In genomic region chr13:6635138-6636076, GRCm38 (mm10) we compare ENCODE assay signal across 11 mouse cellular contexts. TPM values are rescaled to one million over a fixed set of nuclear protein-coding genes. Genes with fewer than 3 reads are reported as not detected.
DNase-seq lines count a peak whose midpoint lies in the region; ATAC-seq and TF ChIP-seq lines count a peak whose summit lies in the region.
"Had no signal": no experiment of that assay in that cellular context is flagged by ENCODE, and none has a peak within 500 bp of the region (broad histone marks: within the 10 kb centered on the region; RNA-seq: fewer than 3 reads in every experiment).

No protein-coding gene starts in this region.

- TF ChIP-seq POLR2A in ES-Bruce4 (IDR thresholded peaks at IDR 0.05; ENCODE audit: insufficient read depth, low read length): no peak

- H3K4me3 ChIP-seq in kidney, embryonic 14.5 days (ENCODE audit: low read length): no peak overlapping the region
- H3K4me3 ChIP-seq in ES-Bruce4 (ENCODE audit: low read depth, low read length): no peak overlapping the region
- no peak overlapping the region for H3K4me3 ChIP-seq in heart, embryonic 11.5 days (ENCODE audit: low read depth, low read length)
- no peak overlapping the region for H3K4me3 ChIP-seq in liver, embryonic 11.5 days (ENCODE audit: low read depth, low read length)
- H3K4me3 ChIP-seq: hindbrain, embryonic 15.5 days; limb, embryonic 13.5 days had no signal

- no peak overlapping the region for H3K4me2 ChIP-seq in kidney, embryonic 14.5 days (replicated peaks; ENCODE audit: low read depth, low read length)
- H3K4me2 ChIP-seq in heart, embryonic 11.5 days: peak overlapping the region; percentile 1; the same call in 1 of the 2 replicates
- no peak overlapping the region for H3K4me2 ChIP-seq in liver, embryonic 11.5 days
- H3K4me2 ChIP-seq: hindbrain, embryonic 15.5 days; limb, embryonic 13.5 days had no signal

- H3K27ac ChIP-seq in kidney, embryonic 14.5 days (ENCODE audit: low read depth, low read length): no peak overlapping the region
- H3K27ac ChIP-seq in ES-Bruce4 (ENCODE audit: insufficient read depth, low read length): peak overlapping the region; percentile 78
- peak overlapping the region; percentile 67 for H3K27ac ChIP-seq in heart, embryonic 11.5 days (ENCODE audit: low read depth, low read length)
- no peak overlapping the region for H3K27ac ChIP-seq in liver, embryonic 11.5 days (ENCODE audit: low read depth, low read length)
- H3K27ac ChIP-seq: hindbrain, embryonic 15.5 days; limb, embryonic 13.5 days had no signal

- no peak for TF ChIP-seq EP300 in ES-Bruce4 (IDR thresholded peaks at IDR 0.05; ENCODE audit: insufficient read depth, low read depth, low read length)

- no peak for TF ChIP-seq CTCF in ES-Bruce4 (IDR thresholded peaks at IDR 0.05; ENCODE audit: low read depth, low read length)

- WGBS in kidney, embryonic 14.5 days: 70% methylated on average over 11 of the region's 11 CpGs
- WGBS in heart, embryonic 11.5 days (ENCODE audit: insufficient replicate concordance): 23% methylated on average over 11 of the region's 11 CpGs
- WGBS in liver, embryonic 11.5 days: 49% methylated on average over 11 of the region's 11 CpGs

- H3K27me3 ChIP-seq in kidney, embryonic 14.5 days (ENCODE audit: control insufficient read depth, insufficient read depth, low read length): no peaks in the 10 kb centered on the region
- H3K27me3 ChIP-seq in ES-Bruce4 (ENCODE audit: control insufficient read depth, insufficient read depth, low read length, poor library complexity, severe bottlenecking): no peaks in the 10 kb centered on the region
- no peaks in the 10 kb centered on the region for H3K27me3 ChIP-seq in heart, embryonic 11.5 days (ENCODE audit: control insufficient read depth, insufficient read depth, low read length)
- no peaks in the 10 kb centered on the region for H3K27me3 ChIP-seq in liver, embryonic 11.5 days (replicated peaks; ENCODE audit: control insufficient read depth, insufficient read depth, low read length)
- H3K27me3 ChIP-seq: hindbrain, embryonic 15.5 days; limb, embryonic 13.5 days had no signal

- no peak overlapping the region for H3K9ac ChIP-seq in kidney, embryonic 14.5 days (ENCODE audit: low read depth, low read length)
- H3K9ac ChIP-seq in ES-Bruce4 (ENCODE audit: low read depth, poor library complexity, severe bottlenecking): peak overlapping the region; percentile 65
- no peak overlapping the region for H3K9ac ChIP-seq in heart, embryonic 11.5 days (ENCODE audit: low read depth, low read length)
- no peak overlapping the region for H3K9ac ChIP-seq in liver, embryonic 11.5 days (ENCODE audit: low read depth, low read length)
- H3K9ac ChIP-seq: hindbrain, embryonic 15.5 days; limb, embryonic 13.5 days had no signal

- ATAC-seq in kidney, embryonic 14.5 days (ENCODE audit: low FRiP score, low TSS enrichment): peak; percentile 30; the same call in 1 of the 2 replicates
- ATAC-seq in heart, embryonic 11.5 days (replicated peaks; ENCODE audit: insufficient number of reproducible peaks, low FRiP score, low TSS enrichment): peak; percentile 24; the same call in 1 of the 2 replicates
- peak; percentile 38; the same call in 1 of the 2 replicates for ATAC-seq in liver, embryonic 11.5 days (replicated peaks; ENCODE audit: low FRiP score)

- H3K4me1 ChIP-seq in kidney, embryonic 14.5 days (ENCODE audit: control insufficient read depth, insufficient read depth, low read length): peaks cover 10% of the 10 kb centered on the region
- peaks cover 3% of the 10 kb centered on the region for H3K4me1 ChIP-seq in ES-Bruce4 (ENCODE audit: control insufficient read depth, insufficient read depth, low read length)
- peaks cover 57% of the 10 kb centered on the region for H3K4me1 ChIP-seq in heart, embryonic 11.5 days (ENCODE audit: control insufficient read depth, insufficient read depth, low read length)
- H3K4me1 ChIP-seq in liver, embryonic 11.5 days (replicated peaks; ENCODE audit: control insufficient read depth, insufficient read depth, low read length): peaks cover 10% of the 10 kb centered on the region
- H3K4me1 ChIP-seq: hindbrain, embryonic 15.5 days had no signal

- DNase-seq in kidney, adult 9 months: no peak
- no peak for DNase-seq in liver, embryonic 11.5 days (ENCODE audit: low spot score)
- no peak for DNase-seq in cerebellum, postnatal 14 days
- DNase-seq in left cerebral cortex, postnatal 4 days: no peak
- DNase-seq in adrenal gland, postnatal 10 days: no peak
- DNase-seq: thymus, postnatal 14 days had no signal

- intact Hi-C loops in left cerebral cortex, postnatal 4 days (cut with DNase I): no loop called here

- H3K36me3 ChIP-seq in kidney, embryonic 14.5 days (ENCODE audit: control insufficient read depth, insufficient read depth, low read length): no peaks in the 10 kb centered on the region
- H3K36me3 ChIP-seq in ES-Bruce4 (ENCODE audit: control insufficient read depth, insufficient read depth, low read length, poor library complexity, severe bottlenecking): peaks cover 3% of the 10 kb centered on the region; the same call in 1 of the 2 replicates
- H3K36me3 ChIP-seq in heart, embryonic 11.5 days (ENCODE audit: control insufficient read depth, insufficient read depth, low read length): no peaks in the 10 kb centered on the region
- H3K36me3 ChIP-seq in liver, embryonic 11.5 days (ENCODE audit: control insufficient read depth, insufficient read depth, low read length): no peaks in the 10 kb centered on the region
- H3K36me3 ChIP-seq: limb, embryonic 13.5 days had no signal

- no peaks in the 10 kb centered on the region for H3K9me3 ChIP-seq in kidney, embryonic 14.5 days (ENCODE audit: control insufficient read depth, low read length)
- no peaks in the 10 kb centered on the region for H3K9me3 ChIP-seq in ES-Bruce4 (replicated peaks; ENCODE audit: control insufficient read depth, insufficient read depth, low read length, poor library complexity, severe bottlenecking)
- H3K9me3 ChIP-seq in heart, embryonic 11.5 days (replicated peaks; ENCODE audit: control insufficient read depth, low read length): no peaks in the 10 kb centered on the region
- H3K9me3 ChIP-seq in liver, embryonic 11.5 days (ENCODE audit: control insufficient read depth, low read length): no peaks in the 10 kb centered on the region
- H3K9me3 ChIP-seq: hindbrain, embryonic 15.5 days; limb, embryonic 13.5 days had no signal

RNA-seq across cellular contexts. Expression of gene Pfkp, which starts 13.2 kb away (rescaled TPM):
- 9.6 and 16.7 TPM in 2 replicates for polyA plus RNA-seq in kidney, embryonic 14.5 days (2014; fragmentation: Nextera tagmentation; extraction: Ambion mirVana)
- 101 and 108 TPM in 2 replicates for polyA plus RNA-seq in ES-Bruce4 (2011; ENCODE audit: insufficient read depth, insufficient read length, low read depth, missing spikeins)
- polyA plus RNA-seq in heart, embryonic 11.5 days (2014; fragmentation: Nextera tagmentation; extraction: Ambion mirVana): 143 and 184 TPM in 2 replicates
- 27.4 and 31.2 TPM in 2 replicates for polyA plus RNA-seq in liver, embryonic 11.5 days (2014; fragmentation: Nextera tagmentation; extraction: Ambion mirVana)
- total RNA-seq in left cerebral cortex, postnatal 4 days (2021): 100 to 1,000 TPM; 566 to 591 TPM
- 10 to 100 TPM; 46.2 to 49.2 TPM for total RNA-seq in adrenal gland, postnatal 10 days (2021)

Comparison
In these comparisons a context has a peak if more than half of its experiments do, and no peak if none do; other contexts are left out.
1. H3K27ac ChIP-seq: peak in ES-Bruce4 (single experiment) and heart, embryonic 11.5 days (single experiment); none in kidney, embryonic 14.5 days (single experiment) and liver, embryonic 11.5 days (single experiment).
2. Peak in every context shown above with its lines, with median percentiles within 50 percentile points of each other: ATAC-seq.